8 mouse cellular contexts compared by ENCODE assay signal in genomic region chrX:137049060-137049424, GRCm38 (mm10). TPM values are rescaled to one million over a fixed set of nuclear protein-coding genes. Genes with fewer than 3 reads are reported as not detected.
A peak's percentile ranks its signal among the peaks of the same experiment; 100 is the strongest.
DNase-seq lines count a peak whose midpoint lies in the region; ATAC-seq and TF ChIP-seq lines count a peak whose summit lies in the region.

No protein-coding gene starts in this region.

- WGBS in heart, embryonic 12.5 days, result 13% methylated on average over 10 of the region's 11 CpGs
- WGBS in forebrain, embryonic 10.5 days, result 14% methylated on average over 8 of the region's 11 CpGs
- WGBS in liver, embryonic 12.5 days (ENCODE audit: insufficient replicate concordance), result 10% methylated on average over 10 of the region's 11 CpGs

- no peaks in the 10 kb centered on the region for H3K36me3 ChIP-seq in heart, embryonic 12.5 days
- H3K36me3 ChIP-seq in C2C12 (ENCODE audit: control insufficient read depth, insufficient read depth), result no peaks in the 10 kb centered on the region
- no peaks in the 10 kb centered on the region for H3K36me3 ChIP-seq in forebrain, embryonic 10.5 days (replicated peaks)
- H3K36me3 ChIP-seq in liver, embryonic 12.5 days, result no peaks in the 10 kb centered on the region

- DNase-seq in heart, adult 11 months, result no peak
- DNase-seq in forebrain, embryonic 10.5 days (ENCODE audit: extremely low spot score, low spot score), result no peak
- DNase-seq in urinary bladder, postnatal 36 days (ENCODE audit: low spot score in 2 of 2), result no peak
- DNase-seq in gastrocnemius, postnatal 10 days, result no peak
- DNase-seq in ovary, postnatal 36 days (ENCODE audit: low spot score), result no peak

- no peak overlapping the region for H3K27ac ChIP-seq in heart, embryonic 12.5 days (ENCODE audit: poor library complexity, severe bottlenecking)
- H3K27ac ChIP-seq in forebrain, embryonic 10.5 days, result peak overlapping the region; percentile 91
- no peak overlapping the region for H3K27ac ChIP-seq in liver, embryonic 12.5 days

- no peaks in the 10 kb centered on the region for H3K9me3 ChIP-seq in heart, embryonic 12.5 days (replicated peaks)
- no peaks in the 10 kb centered on the region for H3K9me3 ChIP-seq in forebrain, embryonic 10.5 days
- H3K9me3 ChIP-seq in liver, embryonic 12.5 days (replicated peaks), result no peaks in the 10 kb centered on the region

- H3K9ac ChIP-seq in heart, embryonic 12.5 days, result peak overlapping the region; percentile 85; the same call in 1 of the 2 replicates
- peak overlapping the region; percentile 72; the same call in 1 of the 2 replicates for H3K9ac ChIP-seq in liver, embryonic 12.5 days

- no peak for ATAC-seq in heart, embryonic 12.5 days (ENCODE audit: insufficient number of reproducible peaks, low FRiP score)
- ATAC-seq in liver, embryonic 12.5 days, result peak; percentile 49; the same call in 1 of the 2 replicates

- H3K27me3 ChIP-seq in heart, embryonic 12.5 days (replicated peaks), result 0 out of 2 replicates have a peak, but pooled peaks cover 6% of the 10 kb centered on the region
- H3K27me3 ChIP-seq in C2C12 (ENCODE audit: control insufficient read depth, insufficient read depth, insufficient read length), result no peaks in the 10 kb centered on the region
- peaks cover 35% of the 10 kb centered on the region for H3K27me3 ChIP-seq in forebrain, embryonic 10.5 days (ENCODE audit: poor library complexity, severe bottlenecking)
- peaks cover 10% of the 10 kb centered on the region for H3K27me3 ChIP-seq in liver, embryonic 12.5 days (replicated peaks)

- peaks cover 25% of the 10 kb centered on the region for H3K79me2 ChIP-seq in C2C12 (ENCODE audit: control insufficient read depth, insufficient read depth)

- H3K4me2 ChIP-seq in heart, embryonic 12.5 days, result peak overlapping the region; percentile 73
- H3K4me2 ChIP-seq in liver, embryonic 12.5 days, result peak overlapping the region; percentile 82

- TF ChIP-seq CTCF in C2C12 (IDR thresholded peaks at IDR 0.05; ENCODE audit: control insufficient read depth, insufficient read depth, insufficient read length), result no peak

- peak overlapping the region; percentile 24 for H3ac ChIP-seq in C2C12 (ENCODE audit: control insufficient read depth, insufficient read length, low read depth)

- H3K4me3 ChIP-seq in heart, embryonic 12.5 days, result peak overlapping the region; percentile 87
- H3K4me3 ChIP-seq in C2C12 (ENCODE audit: insufficient read depth, poor library complexity, severe bottlenecking), result peak overlapping the region; percentile 48
- peak overlapping the region; percentile 70 for H3K4me3 ChIP-seq in forebrain, embryonic 10.5 days
- H3K4me3 ChIP-seq in liver, embryonic 12.5 days, result peak overlapping the region; percentile 67

- no peaks in the 10 kb centered on the region for H3K4me1 ChIP-seq in heart, embryonic 12.5 days (replicated peaks)
- H3K4me1 ChIP-seq in forebrain, embryonic 10.5 days, result peaks cover 19% of the 10 kb centered on the region
- no peaks in the 10 kb centered on the region for H3K4me1 ChIP-seq in liver, embryonic 12.5 days

- peaks cover 10% of the 10 kb centered on the region for H3K79me3 ChIP-seq in C2C12 (ENCODE audit: low read depth)

TF ChIP-seq in C2C12, 6 proteins besides CTCF, POLR2A, EP300 and RAD21:
- TF ChIP-seq MYOG (IDR thresholded peaks at IDR 0.05; ENCODE audit: control insufficient read depth, extremely low read depth, insufficient read length) (no peak), USF1 (IDR thresholded peaks at IDR 0.05; ENCODE audit: low read depth) (no peak), MYOD1 (IDR thresholded peaks at IDR 0.05; ENCODE audit: control insufficient read depth, insufficient read length, low read depth) (no peak), MAX (IDR thresholded peaks at IDR 0.05) (no peak), FOSL1 (IDR thresholded peaks at IDR 0.05; ENCODE audit: insufficient read depth, low read length, poor library complexity, severe bottlenecking) (no peak)

RNA-seq across cellular contexts. Expression of gene Fam199x, which starts 0.4 kb away (rescaled TPM):
- polyA plus RNA-seq in heart, embryonic 12.5 days (2016; fragmentation: Nextera tagmentation; extraction: Ambion mirVana), result 7.8 and 8.4 TPM in 2 replicates
- 0.97 TPM for polyA plus RNA-seq in C2C12 (2012; fragmentation: generic; extraction: Trizol)
- polyA plus RNA-seq in forebrain, embryonic 10.5 days (2016; fragmentation: Nextera tagmentation; extraction: Ambion mirVana), result 15.5 and 17.2 TPM in 2 replicates
- polyA plus RNA-seq in liver, embryonic 12.5 days (2016; fragmentation: Nextera tagmentation; extraction: Ambion mirVana), result 2.1 and 2.2 TPM in 2 replicates
- total RNA-seq in gastrocnemius, postnatal 10 days (2021), result 1 to 10 TPM; 4.4 to 4.8 TPM

RNA-seq across cellular contexts. Expression of gene Slc25a53, which starts 10.9 kb away (rescaled TPM):
- 5.1 and 5.4 TPM in 2 replicates for polyA plus RNA-seq in heart, embryonic 12.5 days (2016; fragmentation: Nextera tagmentation; extraction: Ambion mirVana)
- 1.6 TPM for polyA plus RNA-seq in C2C12 (2012; fragmentation: generic; extraction: Trizol)
- polyA plus RNA-seq in forebrain, embryonic 10.5 days (2016; fragmentation: Nextera tagmentation; extraction: Ambion mirVana), result 11.1 and 12.3 TPM in 2 replicates
- polyA plus RNA-seq in liver, embryonic 12.5 days (2016; fragmentation: Nextera tagmentation; extraction: Ambion mirVana), result 2.8 and 2.9 TPM in 2 replicates
- total RNA-seq in gastrocnemius, postnatal 10 days (2021), result 1 to 10 TPM; 4.1 to 6.4 TPM

RNA-seq across cellular contexts. Expression of gene Zcchc18, which starts 56.1 kb away (rescaled TPM):
- 2.7 and 4.1 TPM in 2 replicates for polyA plus RNA-seq in heart, embryonic 12.5 days (2016; fragmentation: Nextera tagmentation; extraction: Ambion mirVana)
- polyA plus RNA-seq in C2C12 (2012; fragmentation: generic; extraction: Trizol), result 0.04 TPM
- polyA plus RNA-seq in forebrain, embryonic 10.5 days (2016; fragmentation: Nextera tagmentation; extraction: Ambion mirVana), result 53.7 and 62.2 TPM in 2 replicates
- 0.67 and 0.91 TPM in 2 replicates for polyA plus RNA-seq in liver, embryonic 12.5 days (2016; fragmentation: Nextera tagmentation; extraction: Ambion mirVana)
- under 1 TPM; 0.49 to 0.68 TPM for total RNA-seq in gastrocnemius, postnatal 10 days (2021)

Comparison
In these comparisons a context has a peak if more than half of its experiments do, and no peak if none do; other contexts are left out.
1. RNA of gene Zcchc18, which starts 56.1 kb away (polyA plus RNA-seq): 53.7 to 62.2 TPM in forebrain, embryonic 10.5 days; 2.7 to 4.1 TPM in heart, embryonic 12.5 days, 0.67 to 0.91 TPM in liver, embryonic 12.5 days and 0.04 TPM in C2C12 (single experiment); every median in the first group is over 10 times any median in the second.
2. Peak in every context shown above with its lines, with median percentiles within 50 percentile points of each other: H3K4me3 ChIP-seq.